Mouse (Mus musculus): ENCODE data around the gene Dnm1. TPM values are rescaled to one million over a fixed set of nuclear protein-coding genes. Genes with fewer than 3 reads are reported as not detected.
"Not testable (repeated sequence)": the region's sequence is repeated elsewhere in the genome, so short reads cannot be mapped to it uniquely, and the experiment has no call there.

The Dnm1 gene
- polyA plus RNA-seq, 1 experiment from 2014 or later = 31.9 TPM

DNA sequence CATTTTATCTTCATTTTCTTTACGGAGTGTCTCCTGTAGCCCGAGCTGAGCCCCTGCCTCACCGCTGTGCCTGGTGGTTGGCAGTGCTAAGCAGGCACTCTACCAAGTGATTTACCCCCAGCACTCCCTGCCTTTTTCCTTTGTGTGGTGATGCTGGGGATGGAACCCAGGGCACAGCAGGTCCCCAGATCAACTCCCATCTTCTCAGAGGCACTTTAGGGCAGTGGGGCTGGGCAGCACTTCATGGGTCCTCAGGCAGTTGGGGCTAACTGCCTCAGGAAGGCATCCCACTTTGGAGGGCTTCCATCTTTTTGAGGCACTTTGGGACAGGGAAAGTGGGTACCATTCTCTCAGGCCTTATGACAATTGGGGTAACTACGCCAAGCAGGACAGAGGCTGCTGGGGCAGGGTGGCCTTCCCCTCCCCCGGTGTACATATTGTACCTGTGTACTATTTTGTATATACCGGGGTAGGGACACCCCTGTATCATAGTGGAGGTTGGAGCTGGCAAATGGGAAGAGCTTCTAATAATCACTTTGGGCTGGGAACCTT is 45.8 kb downstream of the Dnm1 start:
- peaks cover 80% of the 10 kb centered on the region for H3K36me3 ChIP-seq

DNA sequence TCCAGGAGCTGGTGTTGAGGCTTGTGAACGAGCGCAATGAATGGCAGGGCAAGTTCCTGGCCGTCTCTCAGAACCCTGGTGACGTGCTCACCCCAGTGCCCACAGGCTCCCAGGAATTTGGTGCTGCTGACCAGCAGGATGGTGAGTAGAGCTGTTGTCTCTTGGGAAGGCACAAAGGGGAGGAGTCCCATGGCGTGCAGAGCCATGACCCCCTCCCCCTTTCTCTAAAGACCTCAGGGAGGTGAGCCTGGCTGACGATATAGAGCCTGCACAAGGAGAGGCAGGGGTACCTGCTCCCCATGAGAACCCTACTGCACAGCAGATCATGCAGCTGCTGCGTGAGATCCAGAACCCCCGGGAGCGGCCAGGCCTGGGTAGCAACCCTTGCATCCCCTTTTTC is 47.0 kb downstream of the Dnm1 start:
- Histone ChIP-seq H3K9me3 (no peaks in the 10 kb centered on the region), H3K4me3 (no peak overlapping the region), H3K9ac (no peak overlapping the region), H3K27me3 (no peaks in the 10 kb centered on the region), H3K4me1 (peaks cover 25% of the 10 kb centered on the region), H3K4me2 (no peak overlapping the region), H3K27ac (no peak overlapping the region; the same call in 1 of the 2 replicates), H3K36me3 (peaks cover 92% of the 10 kb centered on the region)
- 76% methylated on average over 9 of the region's 9 CpGs for WGBS
- ATAC-seq (ENCODE audit: insufficient number of reproducible peaks, insufficient read depth, low FRiP score, low TSS enrichment, low read depth) = no peak

More for the DNA sequence above, 45.8 kb downstream of the Dnm1 start:
- Histone ChIP-seq H3K27me3 (no peaks in the 10 kb centered on the region), H3K9ac (no peak overlapping the region), H3K27ac (peak overlapping the region; percentile 62; the same call in 1 of the 2 replicates), H3K4me2 (no peak overlapping the region), H3K4me3 (no peak overlapping the region), H3K4me1 (peaks cover 36% of the 10 kb centered on the region), H3K9me3 (no peaks in the 10 kb centered on the region)
- WGBS = 84% methylated on average over 6 of the region's 6 CpGs
- ATAC-seq (ENCODE audit: insufficient number of reproducible peaks, insufficient read depth, low FRiP score, low TSS enrichment, low read depth) = no peak

DNA sequence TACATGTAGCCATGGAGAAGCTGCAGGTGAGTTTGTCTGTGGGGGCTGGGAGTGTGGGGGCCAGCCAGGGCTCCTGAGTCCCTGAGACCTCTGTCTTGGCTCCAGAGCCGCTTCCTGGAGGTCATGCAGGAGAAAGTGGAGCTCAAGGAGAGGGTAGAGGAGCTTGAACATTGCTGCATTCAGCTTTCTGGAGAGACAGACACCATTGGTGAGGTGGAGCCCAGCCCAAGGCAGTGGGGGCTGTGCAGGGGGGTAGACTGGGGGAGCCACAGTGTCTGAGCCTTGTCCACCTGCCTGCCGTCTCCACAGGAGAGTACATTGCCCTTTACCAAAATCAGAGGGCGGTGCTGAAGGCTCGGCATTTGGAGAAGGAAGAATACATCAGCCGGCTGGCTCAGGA is 47.5 kb downstream of the Dnm1 start:
- Histone ChIP-seq H3K9ac (no peak overlapping the region), H3K27me3 (no peaks in the 10 kb centered on the region), H3K27ac (no peak overlapping the region), H3K4me2 (no peak overlapping the region), H3K4me1 (peaks cover 20% of the 10 kb centered on the region), H3K9me3 (no peaks in the 10 kb centered on the region), H3K4me3 (no peak overlapping the region), H3K36me3 (peaks cover 96% of the 10 kb centered on the region)
- 83% methylated on average over 5 of the region's 5 CpGs for WGBS
- no peak for ATAC-seq (ENCODE audit: insufficient number of reproducible peaks, insufficient read depth, low FRiP score, low TSS enrichment, low read depth)

GRCm38 (mm10) chr2:32304145-32304832 is 48.8 kb downstream of the Dnm1 start:
- H3K27me3 ChIP-seq = no peaks in the 10 kb centered on the region
- peaks cover 95% of the 10 kb centered on the region for H3K36me3 ChIP-seq
- H3K4me1 ChIP-seq = peaks cover 9% of the 10 kb centered on the region; the same call in 1 of the 2 replicates
- no peaks in the 10 kb centered on the region for H3K9me3 ChIP-seq
- no peak overlapping the region for H3K9ac ChIP-seq
- H3K27ac ChIP-seq = no peak overlapping the region
- WGBS = 53% methylated on average over 8 of the region's 8 CpGs
- peak; percentile 17; the same call in 1 of the 2 replicates for ATAC-seq (ENCODE audit: insufficient number of reproducible peaks, insufficient read depth, low FRiP score, low TSS enrichment, low read depth)
- no peak overlapping the region for H3K4me3 ChIP-seq
- H3K4me2 ChIP-seq = no peak overlapping the region

DNA sequence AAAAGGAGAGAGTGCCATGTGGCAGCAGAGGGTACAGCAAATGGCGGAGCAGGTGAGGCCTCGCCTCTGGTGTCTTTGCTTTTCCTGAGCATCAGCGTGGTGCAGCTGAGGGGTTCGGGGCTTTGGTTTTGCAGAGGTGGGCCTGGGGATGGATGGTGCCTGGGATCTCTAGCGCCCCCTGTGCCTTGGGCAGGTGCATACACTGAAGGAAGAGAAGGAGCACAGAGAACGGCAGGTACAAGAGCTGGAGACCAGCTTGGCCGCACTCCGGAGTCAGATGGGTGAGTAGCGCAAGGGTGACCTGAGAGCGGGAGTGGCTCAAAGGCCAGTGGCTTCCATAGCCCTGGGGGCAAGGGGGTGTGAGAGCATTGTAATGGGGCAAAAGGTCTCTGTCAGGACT is 50.2 kb downstream of the Dnm1 start:
- peaks cover 95% of the 10 kb centered on the region for H3K36me3 ChIP-seq

DNA sequence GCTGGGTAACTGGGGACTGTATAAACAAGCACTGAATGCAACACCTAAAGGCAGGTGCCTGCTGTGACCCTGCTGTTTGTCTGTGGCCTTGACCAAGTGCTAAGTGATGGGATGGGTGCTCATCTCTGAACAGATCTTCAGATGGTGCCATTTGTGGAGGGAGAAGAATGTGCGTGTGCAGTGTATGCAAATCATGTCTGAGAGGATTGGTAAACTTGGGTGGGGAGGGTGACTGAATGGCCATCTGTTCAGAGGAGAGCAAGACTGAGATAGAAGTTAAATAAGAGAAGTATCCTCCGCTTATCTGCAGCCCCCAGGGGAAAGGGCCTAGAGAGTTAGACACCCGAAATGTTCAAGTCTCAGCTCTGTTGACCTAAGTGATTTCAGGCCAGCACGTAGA is 53.7 kb downstream of the Dnm1 start:
- Histone ChIP-seq H3K27me3 (no peaks in the 10 kb centered on the region), H3K27ac (no peak overlapping the region), H3K4me2 (no peak overlapping the region), H3K4me3 (no peak overlapping the region), H3K36me3 (peaks cover 88% of the 10 kb centered on the region), H3K4me1 (no peaks in the 10 kb centered on the region), H3K9me3 (no peaks in the 10 kb centered on the region), H3K9ac (no peak overlapping the region)
- WGBS = 90% methylated on average over 4 of the region's 4 CpGs
- no peak for ATAC-seq (ENCODE audit: insufficient number of reproducible peaks, insufficient read depth, low FRiP score, low TSS enrichment, low read depth)

More for the DNA sequence above, 50.2 kb downstream of the Dnm1 start:
- Histone ChIP-seq H3K27me3 (no peaks in the 10 kb centered on the region), H3K9ac (no peak overlapping the region), H3K27ac (no peak overlapping the region), H3K4me2 (no peak overlapping the region), H3K9me3 (no peaks in the 10 kb centered on the region), H3K4me3 (no peak overlapping the region), H3K4me1 (peaks cover 5% of the 10 kb centered on the region; the same call in 1 of the 2 replicates)
- no peak for ATAC-seq (ENCODE audit: insufficient number of reproducible peaks, insufficient read depth, low FRiP score, low TSS enrichment, low read depth)
- WGBS = 87% methylated on average over 10 of the region's 10 CpGs

DNA sequence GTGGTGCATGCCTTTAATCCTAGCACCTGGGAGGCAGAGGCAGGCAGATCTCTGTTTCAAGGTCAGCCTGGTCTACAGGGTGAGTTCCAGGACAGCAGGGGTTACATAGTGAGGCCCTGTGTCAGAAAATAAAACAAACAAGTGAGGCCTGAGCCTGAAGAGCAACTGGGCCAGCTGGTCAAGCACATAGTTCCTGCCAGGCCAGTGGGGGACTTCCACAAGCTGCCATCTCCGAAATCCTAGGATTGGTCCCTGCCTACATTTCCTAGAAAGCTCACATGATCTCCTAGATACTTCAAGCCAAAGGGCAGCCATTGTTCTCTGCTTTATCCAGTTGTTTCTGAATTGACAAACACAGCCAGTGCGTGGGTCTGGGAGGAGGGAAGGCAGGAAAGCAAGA is 57.3 kb downstream of the Dnm1 start:
- not testable (repeated sequence) for H3K27ac ChIP-seq; H3K4me3 ChIP-seq; H3K9me3 ChIP-seq; ATAC-seq (ENCODE audit: insufficient number of reproducible peaks, insufficient read depth, low FRiP score, low TSS enrichment, low read depth); H3K9ac ChIP-seq; H3K4me1 ChIP-seq; H3K4me2 ChIP-seq; H3K27me3 ChIP-seq
- 88% methylated on average over 2 of the region's 2 CpGs for WGBS
- peaks cover 75% of the 10 kb centered on the region for H3K36me3 ChIP-seq

DNA sequence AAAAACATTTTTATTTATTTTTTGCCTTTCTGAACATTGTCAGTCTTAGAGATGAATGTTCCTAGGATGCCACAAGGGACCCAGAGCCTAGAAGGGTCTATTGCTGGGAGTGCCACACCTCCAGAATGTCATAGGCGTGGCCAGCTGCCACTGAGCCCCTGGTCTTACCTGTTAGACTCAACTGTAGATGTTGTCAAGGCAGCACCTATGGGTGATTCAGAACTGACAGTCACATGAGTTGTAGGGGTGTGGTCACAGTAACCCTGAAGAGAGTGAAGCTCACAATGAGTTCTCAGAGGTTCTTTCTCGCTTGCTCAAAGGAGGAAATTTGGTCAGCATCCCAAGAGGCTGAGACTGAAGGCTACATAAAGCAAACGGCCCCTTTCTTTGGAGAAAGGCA is 57.9 kb downstream of the Dnm1 start:
- Histone ChIP-seq H3K36me3 (peaks cover 71% of the 10 kb centered on the region), H3K9me3 (no peaks in the 10 kb centered on the region), H3K4me3 (no peak overlapping the region), H3K4me2 (no peak overlapping the region), H3K27ac (no peak overlapping the region), H3K9ac (no peak overlapping the region), H3K4me1 (0 out of 2 replicates have a peak, but pooled peaks cover 3% of the 10 kb centered on the region), H3K27me3 (no peaks in the 10 kb centered on the region)
- no peak for ATAC-seq (ENCODE audit: insufficient number of reproducible peaks, insufficient read depth, low FRiP score, low TSS enrichment, low read depth)
- 80% methylated on average over 3 of the region's 3 CpGs for WGBS

- Histone ChIP-seq H3K27ac (no peak overlapping the region), H3K9ac (no peak overlapping the region), H3K4me3 (no peak overlapping the region), H3K4me2 (no peak overlapping the region), H3K27me3 (no peaks in the 10 kb centered on the region), H3K36me3 (peaks cover 62% of the 10 kb centered on the region), H3K4me1 (peaks cover 6% of the 10 kb centered on the region), H3K9me3 (no peaks in the 10 kb centered on the region)
- ATAC-seq (ENCODE audit: insufficient number of reproducible peaks, insufficient read depth, low FRiP score, low TSS enrichment, low read depth) = no peak
- 82% methylated on average over 8 of the region's 8 CpGs for WGBS
These were observed 58.8 kb downstream of the Dnm1 start for GRCm38 (mm10) chr2:32294348-32294747.

- Histone ChIP-seq H3K9ac (no peak overlapping the region), H3K27ac (no peak overlapping the region), H3K27me3 (no peaks in the 10 kb centered on the region), H3K36me3 (peaks cover 33% of the 10 kb centered on the region), H3K9me3 (no peaks in the 10 kb centered on the region), H3K4me2 (peak overlapping the region; percentile 84), H3K4me3 (peak overlapping the region; percentile 88), H3K4me1 (peaks cover 22% of the 10 kb centered on the region)
- ATAC-seq (ENCODE audit: insufficient number of reproducible peaks, insufficient read depth, low FRiP score, low TSS enrichment, low read depth) = no peak
These were observed 63.6 kb downstream of the Dnm1 start for GRCm38 (mm10) chr2:32289578-32289977.

- Histone ChIP-seq H3K9ac (peak overlapping the region; percentile 85), H3K4me2 (peak overlapping the region; percentile 84), H3K9me3 (no peaks in the 10 kb centered on the region), H3K27ac (peak overlapping the region; percentile 66), H3K4me1 (peaks cover 22% of the 10 kb centered on the region), H3K4me3 (peak overlapping the region; percentile 88), H3K36me3 (peaks cover 35% of the 10 kb centered on the region), H3K27me3 (no peaks in the 10 kb centered on the region)
- peak; percentile 60; the same call in 1 of the 2 replicates for ATAC-seq (ENCODE audit: insufficient number of reproducible peaks, insufficient read depth, low FRiP score, low TSS enrichment, low read depth)
- 1% methylated on average over 26 of the region's 29 CpGs for WGBS
These were observed 64.7 kb downstream of the Dnm1 start for GRCm38 (mm10) chr2:32288371-32288931.

GRCm38 (mm10) chr2:32287923-32288367 is 65.2 kb downstream of the Dnm1 start, which contains the start of gene Swi5:
Swi5 (minus strand) TSS chr2:32288075.
- Histone ChIP-seq H3K4me1 (peaks cover 22% of the 10 kb centered on the region), H3K9me3 (no peaks in the 10 kb centered on the region), H3K9ac (peak within 1 kb of the TSS; percentile 94), H3K4me2 (peak within 1 kb of the TSS; percentile 86), H3K27me3 (no peaks in the 10 kb centered on the region), H3K27ac (peak within 1 kb of the TSS; percentile 79), H3K4me3 (peak within 1 kb of the TSS; percentile 88), H3K36me3 (peaks cover 32% of the 10 kb centered on the region)
- peak; percentile 98 for ATAC-seq (ENCODE audit: insufficient number of reproducible peaks, insufficient read depth, low FRiP score, low TSS enrichment, low read depth)
- 0% methylated on average over 40 of the region's 41 CpGs for WGBS

All from embryonic facial prominence, embryonic 13.5 days (tissue).